Mouse (Mus musculus): Measurements from ENCODE around the gene F12. TPM values are rescaled to one million over a fixed set of nuclear protein-coding genes. Genes with fewer than 3 reads are reported as not detected.

Gene F12
- total and polyA plus RNA-seq, 3 experiments = not detected

- DNase-seq (ENCODE audit: low read depth, low spot score) = no peak
- H3K36me3 ChIP-seq (ENCODE audit: control insufficient read depth in 1 of 2, insufficient read depth in 2 of 2, low read length in 2 of 2) = no peaks in the 10 kb centered on the region
- no peak overlapping the region for H3K27ac ChIP-seq (ENCODE audit: control insufficient read depth, low read depth, low read length)
- no peak overlapping the region for H3K9ac ChIP-seq (ENCODE audit: control insufficient read depth, low read depth, low read length, poor library complexity, severe bottlenecking)
- no peak overlapping the region for H3K4me3 ChIP-seq (ENCODE audit: control insufficient read depth in 1 of 2, insufficient read depth in 1 of 2, low read depth in 2 of 2, low read length in 2 of 2)
- H3K9me3 ChIP-seq (replicated peaks; ENCODE audit: insufficient read depth, low read length) = no peaks in the 10 kb centered on the region
- H3K27me3 ChIP-seq (ENCODE audit: control insufficient read depth in 1 of 2, insufficient read depth in 2 of 2, low read length in 2 of 2) = no peaks in the 10 kb centered on the region
- H3K4me1 ChIP-seq (ENCODE audit: control insufficient read depth in 1 of 2, insufficient read depth in 2 of 2, low read length in 2 of 2) = no peaks in the 10 kb centered on the region; a peak in 2 of 4 replicates
- H3K79me2 ChIP-seq (ENCODE audit: control insufficient read depth, insufficient read depth, low read length, poor library complexity) = no peaks in the 10 kb centered on the region; the same call in 1 of the 2 replicates
- TF ChIP-seq RCOR1 (IDR thresholded peaks at IDR 0.05; ENCODE audit: low read depth, low read length) (no peak), UBTF (IDR thresholded peaks at IDR 0.05; ENCODE audit: borderline replicate concordance, insufficient read depth, low read depth, low read length) (no peak), USF1 (IDR thresholded peaks at IDR 0.05; ENCODE audit: low read depth, low read length) (no peak), KAT2A (conservative IDR thresholded peaks at IDR 0.05; ENCODE audit: low read depth, low read length) (no peak), BHLHE40 (IDR thresholded peaks at IDR 0.05; ENCODE audit: borderline replicate concordance, low read depth, low read length) (no peak), USF2 (IDR thresholded peaks at IDR 0.05; ENCODE audit: borderline replicate concordance in 1 of 2, insufficient read depth in 1 of 2, low read depth in 1 of 2, low read length in 2 of 2) (no peak), RAD21 (IDR thresholded peaks at IDR 0.05; ENCODE audit: low read depth, low read length) (peak; percentile 15), ZC3H11A (IDR thresholded peaks at IDR 0.05; ENCODE audit: low read depth, low read length) (no peak), MYB (IDR thresholded peaks at IDR 0.05; ENCODE audit: low read depth, low read length) (no peak), ZKSCAN1 (IDR thresholded peaks at IDR 0.05; ENCODE audit: low read depth, low read length) (no peak), ZNF384 (IDR thresholded peaks at IDR 0.05; ENCODE audit: low read depth, low read length) (no peak), MAFK (IDR thresholded peaks at IDR 0.05; ENCODE audit: borderline replicate concordance, low read depth, low read length) (no peak), CTCF (IDR thresholded peaks at IDR 0.05 in 2 of 3, conservative IDR thresholded peaks at IDR 0.05 in 1 of 3; ENCODE audit: control insufficient read depth in 1 of 3, insufficient read depth in 1 of 3, low read depth in 2 of 3, low read length in 3 of 3, poor library complexity in 1 of 3, severe bottlenecking in 1 of 3) (peak in 2 of 3 experiments; percentile 32 to 34; a peak in 5 of 6 replicates), MXI1 (IDR thresholded peaks at IDR 0.05; ENCODE audit: low read depth, low read length) (no peak), TAL1 (IDR thresholded peaks at IDR 0.05; ENCODE audit: low read length) (no peak), ELF1 (IDR thresholded peaks at IDR 0.05; ENCODE audit: low read depth, low read length) (no peak), CHD2 (IDR thresholded peaks at IDR 0.05; ENCODE audit: low read length) (no peak), E2F4 (IDR thresholded peaks at IDR 0.05; ENCODE audit: borderline replicate concordance, low read depth, low read length) (no peak), GABPA (IDR thresholded peaks at IDR 0.05; ENCODE audit: low read depth, low read length) (no peak), ZMIZ1 (IDR thresholded peaks at IDR 0.05; ENCODE audit: low read depth, low read length) (no peak; the same call in 1 of the 2 replicates), POLR2AphosphoS2 (IDR thresholded peaks at IDR 0.05; ENCODE audit: low read length) (no peak), MYC (IDR thresholded peaks at IDR 0.05; ENCODE audit: low read depth, low read length) (no peak), NELFE (IDR thresholded peaks at IDR 0.05; ENCODE audit: low read depth, low read length) (no peak), ETS1 (IDR thresholded peaks at IDR 0.05; ENCODE audit: low read depth, low read length) (no peak), CHD1 (IDR thresholded peaks at IDR 0.05; ENCODE audit: low read depth, low read length) (no peak), SIN3A (IDR thresholded peaks at IDR 0.05; ENCODE audit: low read length) (no peak), MAX (IDR thresholded peaks at IDR 0.05; ENCODE audit: low read length) (no peak), SMC3 (IDR thresholded peaks at IDR 0.05; ENCODE audit: low read depth, low read length) (peak; percentile 33), TBP (IDR thresholded peaks at IDR 0.05; ENCODE audit: low read depth, low read length) (no peak), POLR2A (IDR thresholded peaks at IDR 0.05; ENCODE audit: control insufficient read depth in 1 of 2, insufficient read depth in 1 of 2, low read depth in 1 of 2, low read length in 2 of 2, poor library complexity in 1 of 2) (peak in 1 of 2 experiments; percentile 1; a peak in 1 of 4 replicates), EP300 (IDR thresholded peaks at IDR 0.05; ENCODE audit: low read depth in 1 of 2, low read length in 2 of 2) (no peak)
These were observed 42.4 kb upstream of the F12 start for GRCm38 (mm10) chr13:55468851-55469560.

All from MEL (cell line).